Mouse (Mus musculus) heart, embryonic 14.5 days (tissue): ENCODE results near the gene Gm17535. TPM values are rescaled to one million over a fixed set of nuclear protein-coding genes. Genes with fewer than 3 reads are reported as not detected.

Experiments
- microRNA-seq: library from miRNA; unstranded; fragments of <30 nt; microRNA quantifications from one replicate; pipeline ENCODE4, GENCODE M21; 2016
- polyA plus RNA-seq: library from polyadenylated mRNA; unstranded; fragments of >200 nt; fragmentation: Nextera tagmentation; extraction: Ambion mirVana; gene quantifications from 2 replicates; pipeline ENCODE4 v1.2.1, GENCODE M21; 2014

Gene Gm17535
- polyA plus RNA-seq, 1 experiment from 2014 or later = not detected

Small RNA genes lying within 50 kb of the gene (microRNA-seq; reads per million reads assigned to microRNA genes)
- not detected for gene Mir101c

Other genes starting within 250 kb of the Gm17535 start
- gene Gm10722, start 33.7 kb upstream of the Gm17535 start, polyA plus RNA-seq = not detected in 2 replicates
- gene Gm11168, start 31.3 kb upstream of the Gm17535 start, polyA plus RNA-seq = not detected in 2 replicates
- gene Gm10721, start 21.5 kb upstream of the Gm17535 start, polyA plus RNA-seq = not detected in 2 replicates
- not detected in 2 replicates for gene Gm10720, start 18.9 kb upstream of the Gm17535 start, polyA plus RNA-seq
- gene Gm10719, start 17.2 kb upstream of the Gm17535 start, polyA plus RNA-seq = not detected in 2 replicates
- gene Gm10718, start 11.1 kb upstream of the Gm17535 start, polyA plus RNA-seq = 0.61 and 0.95 TPM in 2 replicates
- 0.34 and 0.53 TPM in 2 replicates for gene Gm10717, start 9.2 kb upstream of the Gm17535 start, polyA plus RNA-seq
- gene Gm10715, start 2.3 kb downstream of the Gm17535 start, polyA plus RNA-seq = not detected in 2 replicates